Mouse (Mus musculus) liver, embryonic 14.5 days (tissue): ENCODE measurements around the gene Rbm12.

Experiments used
- CTCF ChIP-seq: IDR thresholded peaks from 2 replicates; pipeline ENCODE4 v1.5.1; 2016; ENCODE audit warnings: antibody characterized with exemption, low read depth, control low read depth
- EP300 ChIP-seq: IDR thresholded peaks from 2 replicates; pipeline ENCODE4 v1.6.1; 2016; ENCODE audit warnings: antibody characterized with exemption, low read depth

DNA sequence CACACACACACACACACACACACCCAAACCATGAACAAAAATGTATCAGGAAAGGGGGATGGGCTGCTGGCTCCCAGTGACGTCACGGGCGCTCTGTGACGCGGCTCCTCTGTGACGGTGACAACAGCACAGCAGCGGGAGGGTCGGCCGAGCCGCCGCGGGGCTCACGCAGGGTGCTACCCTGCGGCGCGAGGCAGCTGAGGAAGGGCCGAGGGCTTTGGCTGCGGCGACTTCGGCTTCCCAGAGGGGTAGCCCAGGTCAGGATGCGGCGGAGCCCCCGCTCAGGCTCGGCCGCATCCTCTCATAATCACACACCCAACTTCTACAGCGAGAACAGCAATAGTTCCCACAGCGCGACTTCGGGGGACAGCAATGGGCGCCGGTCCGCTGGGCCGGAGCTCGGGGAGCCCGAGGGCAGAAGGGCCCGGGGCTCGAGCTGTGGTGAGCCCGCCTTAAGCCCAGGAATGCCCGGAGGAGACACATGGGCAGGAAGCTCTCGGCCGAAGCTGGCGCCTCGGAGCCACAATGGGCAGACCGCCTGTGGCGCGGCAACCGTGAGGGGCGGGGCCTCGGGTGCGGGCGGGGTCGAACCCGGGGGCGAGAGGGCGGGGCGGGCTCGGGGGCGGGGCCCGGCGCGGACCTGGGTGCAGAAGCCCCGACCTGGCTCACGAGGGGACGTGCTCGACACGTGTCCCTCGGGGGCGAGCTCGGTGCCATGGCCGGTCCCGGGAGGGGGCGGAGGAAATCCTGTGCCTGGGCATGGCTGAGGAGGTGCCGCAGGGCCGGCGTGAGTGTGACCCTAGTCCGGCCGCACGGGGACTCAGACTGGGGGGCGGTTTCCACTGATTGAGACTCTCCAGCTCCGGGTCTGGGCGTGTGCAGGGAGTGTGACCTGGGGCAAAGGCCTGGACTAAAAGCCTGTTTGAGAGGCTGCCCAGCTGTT lies 46.4 kb downstream of the Rbm12 start, which contains the start of gene Spag4:
- TF ChIP-seq EP300 (no peak), CTCF (no peak)
